Mouse (Mus musculus) CD4-positive naive resting alpha-beta T cell, adult 57 days (primary cell): ENCODE results near the gene Gm21797. TPM values are rescaled to one million over a fixed set of nuclear protein-coding genes. Genes with fewer than 3 reads are reported as not detected.

Experiments used
- total RNA-seq: library from RNA; stranded (reverse); gene quantifications from one replicate; pipeline ENCODE4 v1.2.4, GENCODE M21; 2023

The Gm21797 gene
- total RNA-seq: not detected

DNA sequence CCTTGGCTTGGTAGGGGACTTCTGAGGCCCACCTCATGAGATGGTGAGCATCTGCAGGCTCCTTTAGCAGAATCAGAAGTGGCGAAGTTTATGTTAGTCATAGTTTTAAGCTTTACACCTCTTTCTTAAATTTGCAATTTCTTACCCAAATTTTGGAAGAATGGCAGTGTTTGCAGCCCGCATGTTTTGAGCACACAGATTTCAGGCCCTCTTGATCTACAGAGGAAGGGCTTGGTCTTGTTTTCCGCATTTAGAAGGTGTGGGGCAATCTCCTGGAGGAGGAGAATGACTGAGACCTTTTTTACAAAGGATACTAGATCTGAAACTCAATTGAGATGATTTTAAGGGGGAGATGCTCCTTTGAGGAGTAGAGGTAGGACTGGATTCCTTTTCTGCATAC, at the start of gene Gm21797:
Gm21797 (minus strand) TSS at position 101 of the 400 bp plus-strand sequence.

DNA sequence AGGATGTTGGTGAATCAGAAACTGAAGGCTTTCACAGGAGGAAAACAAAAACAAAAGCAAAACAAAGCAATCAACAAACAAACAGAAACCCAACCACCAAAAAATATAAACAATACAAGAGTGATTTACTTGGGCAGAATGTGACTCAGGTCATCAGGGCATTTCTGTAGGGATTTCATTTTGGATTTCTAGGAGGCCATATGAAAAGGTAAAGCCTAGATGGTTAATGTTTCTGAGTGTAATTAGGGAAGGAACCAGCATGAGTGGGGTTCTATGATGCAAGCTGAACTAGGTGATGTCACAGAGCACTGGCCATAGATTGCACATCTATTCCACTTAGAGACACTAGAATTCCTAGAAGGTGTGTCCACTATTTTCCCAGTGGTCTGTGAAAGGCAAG, 29.0 kb upstream of the Gm21797 start, which contains the start of gene Gm20795:
Gm20795 (plus strand) TSS at position 301 of the 400 bp plus-strand sequence.

Other genes with a start within 250 kb of the Gm21797 start
- not detected for gene Gm21852, start 123.8 kb downstream of the Gm21797 start, total RNA-seq
- not detected for gene Gm20795, start 29.1 kb upstream of the Gm21797 start, total RNA-seq